Mouse (Mus musculus) heart, embryonic 12.5 days (tissue): ENCODE results near the gene 1810010H24Rik. TPM values are rescaled to one million over a fixed set of nuclear protein-coding genes. Genes with fewer than 3 reads are reported as not detected.
"Not testable (repeated sequence)": the region's sequence is repeated elsewhere in the genome, so short reads cannot be mapped to it uniquely, and the experiment has no call there.

Source experiments
- ATAC-seq: fragments of 200-750 bp; cut with Nextera tagmentation; 2 replicates; pipeline ENCODE4 v1.8.0; 2017; ENCODE audit warnings: moderate TSS enrichment, moderate library complexity; ENCODE audit not compliant: insufficient number of reproducible peaks, low FRiP score
- H3K27ac ChIP-seq: fragments of 300-500 bp; sonication (generic); 2 replicates; pipeline ENCODE4 v1.5.1; 2016; ENCODE audit warnings: mild to moderate bottlenecking, moderate library complexity; ENCODE audit not compliant: poor library complexity, severe bottlenecking
- H3K27me3 ChIP-seq: fragments of 300-500 bp; sonication (generic); replicated peaks from 2 replicates; pipeline ENCODE4 v1.6.1; 2016; ENCODE audit warnings: mild to moderate bottlenecking, moderate library complexity
- H3K36me3 ChIP-seq: fragments of 300-500 bp; sonication (generic); 2 replicates; pipeline ENCODE4 v1.6.1; 2016; ENCODE audit warnings: mild to moderate bottlenecking, moderate library complexity
- H3K4me1 ChIP-seq: fragments of 300-500 bp; sonication (generic); replicated peaks from 2 replicates; pipeline ENCODE4 v1.6.1; 2016; ENCODE audit warnings: mild to moderate bottlenecking
- H3K4me2 ChIP-seq: fragments of 300-500 bp; sonication (generic); 2 replicates; pipeline ENCODE4 v1.6.1; 2016; ENCODE audit warnings: mild to moderate bottlenecking, moderate library complexity
- H3K4me3 ChIP-seq: fragments of 300-500 bp; sonication (generic); 2 replicates; pipeline ENCODE4 v1.5.1; 2016; ENCODE audit warnings: mild to moderate bottlenecking
- H3K9ac ChIP-seq: fragments of 300-500 bp; sonication (generic); 2 replicates; pipeline ENCODE4 v1.6.1; 2016; ENCODE audit warnings: mild to moderate bottlenecking, moderate library complexity
- H3K9me3 ChIP-seq: fragments of 300-500 bp; sonication (generic); replicated peaks from 2 replicates; pipeline ENCODE4 v1.6.1; 2016; ENCODE audit warnings: mild to moderate bottlenecking, moderate library complexity
- WGBS: fragments of 180-500 bp; shearing (Covaris S2); methylation state at CpG from one replicate; pipeline ENCODE4 v1.1.7; 2016; 5-methylcytosine and 5-hydroxymethylcytosine counted together
- polyA plus RNA-seq: library from polyadenylated mRNA; unstranded; fragments of >200 nt; fragmentation: Nextera tagmentation; extraction: Ambion mirVana; gene quantifications from 2 replicates; pipeline ENCODE4 v1.2.1, GENCODE M21; 2016

Gene 1810010H24Rik
- 1.1 and 2.2 TPM in 2 replicates for polyA plus RNA-seq

DNA sequence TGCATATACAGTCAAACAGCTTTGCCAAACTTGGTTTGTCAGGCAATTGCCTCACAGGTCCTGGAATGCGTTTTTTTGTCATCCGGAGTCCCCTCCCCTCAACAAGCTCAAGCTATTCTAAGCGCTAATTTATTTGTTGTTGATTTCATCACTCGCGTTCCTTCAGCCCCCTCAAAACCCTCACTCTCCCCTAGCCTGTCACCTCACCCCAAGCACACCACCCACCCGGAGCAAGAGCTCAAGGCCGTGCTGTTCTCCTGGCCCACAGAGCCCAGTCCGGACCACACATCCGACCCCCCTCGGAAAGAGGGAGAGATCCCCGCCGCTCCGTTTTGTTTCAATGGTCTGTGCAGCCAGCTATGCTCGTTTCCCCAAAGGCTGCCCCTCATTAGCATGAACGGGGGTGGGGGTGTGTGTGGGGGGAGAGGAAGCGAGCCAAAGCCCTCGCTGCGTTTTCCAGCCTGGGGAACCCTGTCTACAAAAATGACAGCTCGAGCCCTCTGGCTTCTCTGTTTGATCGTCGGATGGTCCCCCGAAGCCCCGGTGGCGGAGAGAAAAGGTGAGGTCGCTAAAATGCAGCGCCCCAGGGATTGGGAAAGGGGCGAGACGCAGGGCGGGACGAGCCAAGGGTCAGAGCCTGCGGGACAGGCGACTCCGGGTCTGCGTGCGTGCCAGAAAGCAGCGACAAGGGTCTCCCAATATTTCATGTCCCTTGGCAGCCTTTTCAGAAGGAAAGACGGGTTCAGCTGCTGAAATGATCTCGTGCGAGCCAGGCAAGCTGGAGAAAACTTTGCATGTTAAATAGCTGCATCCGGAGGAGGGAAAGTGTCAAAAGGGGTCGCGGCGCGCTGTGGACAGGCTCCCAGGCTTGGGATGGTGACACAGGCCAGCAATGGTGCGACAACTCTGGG lies at the start of gene 1810010H24Rik:
TSS of gene 1810010H24Rik (plus strand) at position 271 of the 911 bp plus-strand sequence.
- Histone ChIP-seq H3K4me3 (peak within 1 kb of the TSS; percentile 82), H3K36me3 (no peaks in the 10 kb centered on the region), H3K4me2 (peak within 1 kb of the TSS; percentile 99), H3K4me1 (peaks cover 16% of the 10 kb centered on the region), H3K9me3 (no peaks in the 10 kb centered on the region), H3K9ac (peak within 1 kb of the TSS; percentile 62), H3K27ac (no peak within 1 kb of the TSS), H3K27me3 (peaks cover 10% of the 10 kb centered on the region)
- WGBS, result under 1% methylated on average over 45 of the region's 45 CpGs
- no peak for ATAC-seq

DNA sequence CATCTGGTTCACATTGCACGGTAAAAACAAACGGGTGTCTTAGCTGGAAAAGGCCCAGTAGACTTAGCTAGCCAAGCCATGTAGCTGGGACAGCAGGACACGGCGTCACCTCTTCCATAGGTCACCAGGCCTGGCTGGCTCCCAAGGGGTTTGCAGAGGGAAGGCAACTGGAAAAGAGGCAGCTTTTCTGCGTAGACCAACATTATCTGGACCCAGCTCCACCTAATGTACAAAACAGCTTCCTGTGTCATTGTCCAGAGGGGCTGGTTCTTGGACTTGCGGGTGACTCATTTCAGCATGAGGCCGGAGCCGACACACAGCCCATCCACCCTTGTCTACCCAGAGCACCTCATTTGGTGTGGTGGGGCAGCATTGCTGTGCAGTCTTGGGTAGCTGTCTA lies 49.3 kb upstream of the 1810010H24Rik start:
- no peak overlapping the region for H3K27ac ChIP-seq
- H3K27me3 ChIP-seq, result no peaks in the 10 kb centered on the region
- 0 out of 2 replicates have a peak, but pooled peaks cover 4% of the 10 kb centered on the region for H3K4me1 ChIP-seq
- ATAC-seq, result no peak
- no peak overlapping the region for H3K4me2 ChIP-seq
- no peak overlapping the region for H3K9ac ChIP-seq
- H3K9me3 ChIP-seq, result no peaks in the 10 kb centered on the region
- no peaks in the 10 kb centered on the region for H3K36me3 ChIP-seq
- 74% methylated on average over 8 of the region's 8 CpGs for WGBS
- H3K4me3 ChIP-seq, result no peak overlapping the region

DNA sequence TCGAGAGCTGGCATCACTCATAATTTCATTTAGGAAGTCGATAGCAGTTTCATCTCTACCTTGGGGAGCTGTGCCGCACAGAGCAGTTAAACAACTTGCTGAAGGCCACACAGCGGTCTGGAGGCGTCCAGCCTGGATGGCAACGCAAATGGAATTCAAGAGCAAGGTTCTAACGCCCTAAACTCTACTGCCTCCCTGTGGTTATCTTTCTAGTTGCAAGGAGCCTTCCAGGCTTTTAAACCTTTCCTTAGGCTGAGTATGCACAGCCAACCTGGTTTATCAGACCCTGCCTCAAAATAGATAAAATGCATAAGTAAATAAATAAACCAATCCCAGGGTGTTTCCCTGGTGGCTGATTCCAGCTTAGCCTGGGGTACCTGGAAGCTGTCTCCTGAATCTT lies 45.0 kb upstream of the 1810010H24Rik start:
- WGBS, result 23% methylated on average over 7 of the region's 7 CpGs
- Histone ChIP-seq H3K9me3 (no peaks in the 10 kb centered on the region), H3K27me3 (no peaks in the 10 kb centered on the region), H3K4me2 (no peak overlapping the region), H3K27ac (no peak overlapping the region), H3K36me3 (no peaks in the 10 kb centered on the region), H3K9ac (no peak overlapping the region), H3K4me1 (peaks cover 10% of the 10 kb centered on the region; the same call in 1 of the 2 replicates), H3K4me3 (no peak overlapping the region)
- ATAC-seq, result no peak

DNA sequence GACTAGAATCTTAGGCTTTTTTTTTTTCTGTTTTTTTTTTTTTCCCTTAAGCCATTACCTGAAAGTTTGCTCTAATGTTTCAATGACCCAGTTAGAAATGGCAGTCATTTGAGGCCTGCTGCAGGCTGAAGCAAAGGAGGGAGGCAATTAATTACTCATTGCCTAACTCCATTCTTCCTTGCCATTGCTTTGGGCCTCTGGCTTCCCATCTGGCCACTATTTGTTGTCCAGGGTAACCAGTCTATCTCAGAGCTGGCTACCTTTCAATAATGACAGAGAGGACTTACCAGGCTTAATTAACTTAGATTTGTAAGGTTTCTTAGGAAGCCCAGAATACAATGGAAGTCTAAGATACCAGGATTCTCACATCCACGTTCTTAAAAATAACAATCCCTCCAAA lies 43.7 kb upstream of the 1810010H24Rik start:
- no peak for ATAC-seq
- peaks cover 6% of the 10 kb centered on the region; the same call in 1 of the 2 replicates for H3K4me1 ChIP-seq
- no peaks in the 10 kb centered on the region for H3K9me3 ChIP-seq
- no peak overlapping the region for H3K4me2 ChIP-seq
- H3K36me3 ChIP-seq, result peaks cover 4% of the 10 kb centered on the region
- 71% methylated on average over 1 of the region's 1 CpGs for WGBS
- no peak overlapping the region for H3K9ac ChIP-seq
- H3K4me3 ChIP-seq, result no peak overlapping the region
- H3K27me3 ChIP-seq, result no peaks in the 10 kb centered on the region
- H3K27ac ChIP-seq, result no peak overlapping the region

DNA sequence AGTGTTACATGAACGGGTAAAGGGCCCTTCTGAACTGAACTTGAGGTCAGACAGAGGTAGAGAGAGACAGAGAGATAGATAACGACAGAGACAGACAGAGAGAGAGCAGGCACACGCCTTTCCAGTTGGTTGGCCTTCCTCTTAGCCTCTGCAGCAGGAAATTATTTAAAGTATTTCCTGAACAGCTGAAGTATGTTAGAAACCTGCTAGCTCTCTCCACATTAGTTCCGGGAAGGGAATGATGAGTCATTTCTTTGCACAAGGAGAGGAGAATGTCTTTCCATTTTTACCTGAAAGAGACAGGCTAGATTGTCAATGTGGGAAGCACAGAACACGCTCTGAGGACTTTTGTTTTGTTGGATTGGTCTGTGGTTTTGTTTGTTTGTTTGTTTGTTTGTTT lies 43.1 kb upstream of the 1810010H24Rik start:
- 28% methylated on average over 5 of the region's 5 CpGs for WGBS

DNA sequence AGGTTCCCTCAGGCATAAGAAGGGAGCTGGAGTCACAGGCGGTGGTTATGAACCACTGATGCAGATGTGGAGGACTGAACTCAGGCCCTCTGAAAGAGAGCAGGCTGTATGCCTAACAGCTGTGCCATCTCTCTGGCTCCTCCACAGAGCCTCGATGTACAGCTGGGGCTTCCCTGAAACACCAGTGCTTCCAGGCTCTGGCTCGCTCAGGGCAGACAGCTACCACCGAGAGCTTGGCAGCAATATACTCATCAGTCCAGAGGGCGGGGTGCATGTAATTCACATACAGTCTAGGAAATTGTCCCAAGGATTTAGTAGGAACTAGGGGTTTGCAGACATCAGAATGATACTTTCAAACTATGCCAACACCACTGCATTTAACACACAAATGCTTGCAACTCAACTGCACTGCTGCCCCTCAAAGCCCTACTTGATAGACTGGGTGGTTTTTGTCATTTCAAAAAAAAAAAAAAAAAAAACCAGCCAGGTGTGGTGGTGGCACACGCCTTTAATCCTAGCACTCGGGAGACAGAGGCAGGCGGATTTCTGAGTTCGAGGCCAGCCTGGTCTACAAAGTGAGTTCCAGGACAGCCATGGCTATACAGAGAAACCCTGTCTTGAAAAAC lies 39.4 kb upstream of the 1810010H24Rik start:
- H3K27ac ChIP-seq, H3K4me1 ChIP-seq, H3K4me2 ChIP-seq, H3K27me3 ChIP-seq, ATAC-seq, H3K4me3 ChIP-seq, H3K9ac ChIP-seq, H3K9me3 ChIP-seq: not testable (repeated sequence)
- 86% methylated on average over 9 of the region's 9 CpGs for WGBS
- H3K36me3 ChIP-seq, result peaks cover 44% of the 10 kb centered on the region

More for the DNA sequence above, 43.1 kb upstream of the 1810010H24Rik start:
- Histone ChIP-seq H3K9ac (no peak overlapping the region), H3K36me3 (peaks cover 10% of the 10 kb centered on the region), H3K4me3 (no peak overlapping the region), H3K4me2 (no peak overlapping the region), H3K4me1 (peaks cover 6% of the 10 kb centered on the region; the same call in 1 of the 2 replicates), H3K9me3 (no peaks in the 10 kb centered on the region), H3K27me3 (no peaks in the 10 kb centered on the region), H3K27ac (no peak overlapping the region; the same call in 1 of the 2 replicates)
- ATAC-seq, result no peak

DNA sequence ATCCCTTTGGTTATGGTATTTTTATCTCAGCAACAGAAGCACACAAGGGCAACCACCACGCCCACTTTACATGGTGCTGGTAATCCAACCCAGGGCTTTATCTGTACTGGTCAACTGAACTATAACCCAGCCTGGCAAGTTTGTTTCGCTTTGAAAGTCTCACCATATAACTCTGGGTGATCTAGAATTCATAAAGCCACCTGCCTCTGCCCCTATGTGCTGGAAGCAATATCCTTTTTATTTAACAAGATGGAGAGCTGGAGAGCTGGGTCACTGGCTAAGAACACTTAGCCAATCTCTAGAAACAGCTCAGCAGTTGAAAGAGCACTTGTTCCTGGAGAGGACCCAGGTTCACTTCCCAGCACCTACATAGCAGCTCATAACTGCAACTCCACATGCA lies 38.1 kb upstream of the 1810010H24Rik start:
- H3K9me3 ChIP-seq, result no peaks in the 10 kb centered on the region
- H3K4me3 ChIP-seq, result no peak overlapping the region
- H3K27me3 ChIP-seq, result no peaks in the 10 kb centered on the region
- peaks cover 56% of the 10 kb centered on the region for H3K36me3 ChIP-seq
- H3K4me2 ChIP-seq, result no peak overlapping the region
- 84% methylated on average over 2 of the region's 2 CpGs for WGBS
- no peak overlapping the region for H3K9ac ChIP-seq
- peaks cover 5% of the 10 kb centered on the region; the same call in 1 of the 2 replicates for H3K4me1 ChIP-seq
- H3K27ac ChIP-seq, result no peak overlapping the region
- no peak for ATAC-seq

DNA sequence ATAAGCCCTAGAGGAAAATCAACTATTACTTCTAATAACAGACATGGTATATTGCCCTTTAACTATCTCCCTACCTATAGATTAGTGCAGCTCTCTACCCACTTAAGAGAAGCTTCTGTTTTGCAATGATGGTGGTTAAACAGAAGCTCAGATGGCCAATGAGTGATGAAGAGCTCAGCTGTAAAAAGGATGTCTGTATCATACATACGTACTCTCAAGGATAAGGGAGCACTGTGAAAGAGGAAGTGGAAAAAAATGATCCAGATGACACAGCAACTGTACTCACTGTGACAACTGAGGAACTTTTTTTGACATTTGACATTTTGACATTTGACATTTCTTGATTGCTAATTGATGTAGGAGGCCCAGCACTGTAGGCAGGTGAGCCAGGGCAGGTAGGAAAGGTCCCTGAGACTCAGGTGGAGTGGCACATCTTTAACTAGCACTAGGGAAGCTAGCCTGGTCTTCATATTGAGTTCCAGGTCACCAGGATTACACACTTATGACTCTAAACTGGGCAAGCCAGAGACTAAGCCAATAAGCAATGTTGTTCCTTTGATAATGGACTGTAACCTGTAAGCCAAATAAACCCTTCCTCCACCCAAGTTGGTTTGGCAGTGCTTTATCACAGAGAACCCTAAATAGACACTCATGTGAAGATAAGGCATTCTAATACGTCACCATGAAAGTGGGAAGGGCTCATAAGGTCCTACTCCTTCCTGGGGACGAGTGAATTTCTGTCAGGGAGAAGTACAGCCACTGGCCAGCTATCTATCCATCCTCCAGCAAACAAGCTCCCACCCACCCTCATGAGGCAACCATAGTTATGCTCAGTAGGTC lies 31.0 kb upstream of the 1810010H24Rik start:
- H3K9ac ChIP-seq, result no peak overlapping the region
- H3K4me1 ChIP-seq, result peaks cover 30% of the 10 kb centered on the region
- peak overlapping the region; percentile 5; the same call in 1 of the 2 replicates for H3K27ac ChIP-seq
- H3K4me2 ChIP-seq, result no peak overlapping the region
- ATAC-seq, result no peak
- no peaks in the 10 kb centered on the region for H3K9me3 ChIP-seq
- 24% methylated on average over 3 of the region's 3 CpGs for WGBS
- H3K4me3 ChIP-seq, result no peak overlapping the region
- H3K36me3 ChIP-seq, result peaks cover 73% of the 10 kb centered on the region
- H3K27me3 ChIP-seq, result no peaks in the 10 kb centered on the region

DNA sequence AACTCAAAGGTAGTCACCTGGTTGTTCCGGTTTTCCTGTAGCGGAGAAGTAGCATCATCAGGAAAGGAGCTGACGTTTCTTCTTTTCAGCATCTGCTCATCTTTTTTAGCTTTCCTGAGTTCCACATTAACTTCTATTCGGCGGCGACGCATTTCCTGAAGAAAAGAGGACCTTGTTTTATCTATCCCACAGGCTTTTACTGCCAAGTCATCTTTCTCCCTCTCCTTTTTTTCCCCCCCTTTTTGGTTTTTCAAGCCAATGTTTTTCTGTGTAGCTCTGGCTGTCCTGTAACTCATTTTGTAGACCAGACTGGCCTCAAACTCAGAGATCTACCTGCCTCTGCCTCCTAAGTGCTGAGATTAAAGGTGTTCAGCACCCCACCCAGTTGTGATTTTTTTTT lies 29.0 kb upstream of the 1810010H24Rik start:
- 0 out of 2 replicates have a peak overlapping the region, but pooled peaks have one; percentile 100 for H3K4me3 ChIP-seq
- H3K4me2 ChIP-seq, result peak overlapping the region; percentile 68; the same call in 1 of the 2 replicates
- peaks cover 53% of the 10 kb centered on the region for H3K36me3 ChIP-seq
- H3K27me3 ChIP-seq, ATAC-seq, H3K27ac ChIP-seq, H3K9me3 ChIP-seq, H3K9ac ChIP-seq: not testable (repeated sequence)
- peaks cover 30% of the 10 kb centered on the region for H3K4me1 ChIP-seq
- 92% methylated on average over 7 of the region's 7 CpGs for WGBS

DNA sequence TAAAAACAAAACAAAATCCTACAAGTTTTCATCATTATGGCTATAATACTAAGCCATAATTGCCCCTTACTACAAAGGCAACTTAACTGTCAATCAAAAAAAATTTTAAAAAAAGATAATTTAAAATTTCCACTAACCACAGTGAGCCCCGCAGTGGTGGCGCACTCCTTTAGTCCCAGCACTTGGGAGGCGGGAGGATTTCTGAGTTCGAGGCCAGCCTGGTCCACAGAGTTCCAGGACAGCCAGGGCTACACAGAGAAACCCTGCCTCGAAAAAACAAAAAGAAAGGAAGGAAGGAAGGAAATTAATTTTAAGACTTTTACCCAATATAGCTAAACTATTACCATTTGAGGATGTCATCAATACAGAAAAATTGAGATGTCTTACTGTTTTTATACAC lies 27.5 kb upstream of the 1810010H24Rik start:
- Histone ChIP-seq H3K4me1 (peaks cover 28% of the 10 kb centered on the region), H3K27me3 (no peaks in the 10 kb centered on the region), H3K36me3 (peaks cover 40% of the 10 kb centered on the region), H3K9ac (peak overlapping the region; percentile 95), H3K27ac (no peak overlapping the region), H3K4me2 (peak overlapping the region; percentile 68), H3K4me3 (peak overlapping the region; percentile 100), H3K9me3 (no peaks in the 10 kb centered on the region)
- 15% methylated on average over 5 of the region's 5 CpGs for WGBS
- ATAC-seq, result no peak
